Mouse (Mus musculus) ZHBTc4 (cell line): ENCODE measurements around the gene Mgat3.

Experiments used
- DNase-seq: peaks from one replicate; pipeline ENCODE4 v3.0.0-alpha.2; 2011; ENCODE audit warnings: low read depth, low spot score

Mgat3 gene

DNA sequence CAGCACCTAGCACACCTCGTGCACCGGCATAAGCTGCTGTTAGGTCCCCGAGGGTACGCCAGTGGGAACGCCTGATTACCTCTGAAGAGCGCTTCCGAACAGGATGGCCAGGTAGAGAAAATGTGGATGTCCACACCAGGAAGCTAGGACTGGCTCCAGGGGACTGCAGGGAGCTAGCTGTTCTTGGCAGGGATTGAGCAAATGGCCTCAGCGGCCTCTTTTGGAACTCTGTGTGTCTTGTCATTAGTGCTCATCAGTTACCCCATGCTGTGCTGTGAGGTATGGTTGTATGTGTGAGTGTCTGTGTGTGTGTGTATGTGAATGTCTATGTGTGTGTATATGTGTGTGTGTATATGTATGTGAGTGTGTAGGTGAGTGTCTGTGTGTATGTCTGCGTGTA is 1.8 kb downstream of the Mgat3 start:
- DNase-seq, result no peak

DNA sequence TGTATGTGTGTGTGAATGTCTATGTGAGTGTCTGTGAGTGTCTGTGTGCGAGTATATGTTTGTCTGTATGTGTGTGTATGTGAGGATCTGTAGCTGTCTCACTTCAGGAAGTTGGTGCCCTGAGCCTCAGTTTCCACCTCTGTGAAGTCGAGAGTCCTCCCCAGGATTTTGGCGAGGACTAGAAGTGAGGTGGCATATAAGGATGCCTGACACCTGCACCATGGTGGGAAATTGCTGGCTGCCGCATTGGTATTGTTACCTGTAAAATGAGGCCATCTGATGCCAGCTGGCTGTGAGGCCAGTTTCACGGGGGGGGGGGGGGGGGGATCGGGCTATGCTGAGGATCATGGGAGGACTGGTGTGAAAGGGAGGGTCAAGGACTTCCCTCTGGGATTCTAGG is 2.2 kb downstream of the Mgat3 start:
- no peak for DNase-seq

DNA sequence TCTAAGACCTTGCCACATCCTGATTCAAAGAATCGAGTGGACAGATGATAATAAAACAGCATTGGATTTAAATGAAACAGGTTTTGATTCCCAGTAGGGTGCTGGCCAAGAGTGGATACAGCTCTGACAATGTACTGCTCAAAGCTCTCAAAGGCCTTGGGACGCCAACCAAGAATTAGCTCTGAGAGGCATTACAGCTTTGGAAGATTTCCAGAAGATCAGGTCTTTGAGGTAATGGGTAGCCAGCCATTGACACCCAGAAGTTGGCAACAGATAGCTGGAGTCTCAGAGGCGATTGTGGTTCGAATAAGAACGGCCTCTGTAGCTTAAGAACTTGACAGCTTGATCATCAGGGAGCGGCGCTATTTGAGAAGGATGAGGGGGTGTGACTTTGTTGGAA is 8.0 kb downstream of the Mgat3 start:
- DNase-seq, result no peak

- DNase-seq, result no peak
Observed at GRCm38 (mm10) chr15:80182072-80182700, 8.7 kb downstream of the Mgat3 start.

DNA sequence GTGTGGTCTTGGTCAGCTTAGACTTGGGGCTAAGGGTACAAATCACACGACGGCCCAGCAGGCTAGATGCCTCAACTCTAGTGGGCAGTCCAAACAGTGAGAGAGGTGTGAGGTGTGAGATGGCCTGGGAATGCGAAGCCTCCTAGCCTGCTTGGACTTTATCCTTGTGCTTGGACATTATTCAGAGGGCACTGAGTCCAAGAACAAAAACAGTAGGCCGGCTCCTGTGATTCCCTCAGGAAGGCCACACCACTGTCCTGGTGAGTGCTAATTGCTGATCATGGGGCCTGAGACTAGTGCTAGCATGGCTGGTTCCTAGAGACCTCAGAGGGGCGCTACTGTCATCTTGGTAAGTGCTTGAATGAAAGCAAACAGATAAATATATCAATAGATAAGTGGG is 15.4 kb downstream of the Mgat3 start:
- DNase-seq, result no peak

DNA sequence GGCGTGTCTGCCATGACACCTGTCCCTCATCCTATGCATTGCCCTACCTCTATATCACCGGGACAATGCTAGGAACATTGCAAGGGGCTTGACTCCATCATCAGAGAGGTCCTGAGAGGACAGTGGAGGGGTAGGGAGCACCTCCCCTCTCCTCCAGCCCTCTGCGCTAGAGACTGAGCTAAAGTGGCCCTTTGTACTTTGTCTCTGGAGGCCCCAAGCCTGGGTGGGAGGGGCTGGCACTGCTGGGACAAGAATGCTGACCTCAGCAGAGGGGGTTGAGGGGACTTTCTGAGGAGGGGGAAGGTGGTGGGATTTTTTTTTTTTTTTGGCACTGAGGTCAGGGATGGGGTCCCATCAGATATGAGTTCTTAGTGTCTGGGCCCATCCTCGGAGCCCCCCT is 16.6 kb downstream of the Mgat3 start:
- no peak for DNase-seq

DNA sequence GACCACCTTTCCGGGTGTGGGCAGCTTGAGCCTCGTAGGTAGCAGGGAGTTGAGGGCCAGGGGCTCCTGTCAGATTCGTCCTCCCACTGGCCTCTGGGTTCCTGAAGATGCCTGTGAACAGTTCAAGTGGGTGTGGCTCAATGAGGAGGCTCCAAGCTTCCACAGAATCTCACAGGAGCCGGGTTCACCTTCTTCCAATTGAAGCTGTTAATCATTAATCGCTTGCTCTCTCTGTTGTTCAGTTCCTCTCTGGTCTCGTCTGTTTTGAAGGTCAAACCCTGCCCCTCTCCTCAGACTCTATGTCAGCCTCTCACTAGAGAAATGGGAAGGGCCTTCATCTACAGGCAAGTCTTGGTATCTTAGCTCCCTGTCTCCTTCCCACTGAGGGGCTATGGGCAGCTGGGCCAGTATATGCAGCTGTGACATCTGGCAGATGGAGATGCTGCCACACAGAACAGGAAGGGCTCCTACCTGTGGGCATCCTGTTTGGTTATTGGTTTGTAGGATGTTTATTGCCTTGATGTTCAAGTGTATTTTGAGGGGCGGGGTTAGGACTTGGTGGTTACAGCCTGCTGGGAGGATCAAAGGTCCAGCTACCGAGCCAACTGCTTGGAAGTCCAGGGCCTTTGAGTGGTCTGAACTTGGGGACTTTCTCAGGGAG is 18.2 kb downstream of the Mgat3 start:
- DNase-seq, result peak; percentile 87

DNA sequence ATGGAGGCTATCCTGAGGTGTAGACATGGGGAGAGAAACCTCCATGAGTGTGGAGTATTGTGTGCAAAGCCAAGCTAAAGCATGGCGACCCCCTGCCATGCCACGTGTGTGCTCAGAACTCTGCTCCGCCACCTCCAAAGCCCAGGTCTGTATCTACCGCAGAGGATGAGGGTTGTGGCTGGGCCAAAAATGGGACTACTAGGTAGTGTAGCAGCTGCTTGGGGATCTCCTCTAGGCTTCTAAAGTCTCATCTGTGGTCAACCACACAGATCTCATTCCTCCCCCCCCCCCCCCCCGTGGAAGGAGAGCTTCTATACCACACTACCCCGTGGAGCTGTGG is 18.7 kb downstream of the Mgat3 start:
- DNase-seq, result no peak

DNA sequence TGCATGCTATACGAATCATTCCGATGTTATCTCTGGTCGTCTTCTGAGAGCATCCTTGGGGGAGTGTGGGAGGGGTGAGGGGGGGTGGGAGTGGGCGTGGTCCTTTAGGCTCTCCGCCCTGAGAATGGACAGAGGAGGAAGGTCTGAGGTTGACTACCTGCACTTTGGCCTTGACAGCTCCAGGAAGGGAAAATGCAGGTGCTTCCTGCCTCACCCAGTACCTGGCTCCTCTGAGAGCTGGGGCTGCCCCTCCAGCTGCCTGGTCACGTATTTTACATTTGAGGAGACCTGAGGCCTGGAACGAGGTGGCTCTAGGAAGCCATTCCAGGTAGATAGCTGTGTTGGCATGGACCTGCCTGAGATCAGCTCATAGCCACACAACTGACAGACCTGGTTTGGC is 19.3 kb downstream of the Mgat3 start:
- DNase-seq, result no peak

DNA sequence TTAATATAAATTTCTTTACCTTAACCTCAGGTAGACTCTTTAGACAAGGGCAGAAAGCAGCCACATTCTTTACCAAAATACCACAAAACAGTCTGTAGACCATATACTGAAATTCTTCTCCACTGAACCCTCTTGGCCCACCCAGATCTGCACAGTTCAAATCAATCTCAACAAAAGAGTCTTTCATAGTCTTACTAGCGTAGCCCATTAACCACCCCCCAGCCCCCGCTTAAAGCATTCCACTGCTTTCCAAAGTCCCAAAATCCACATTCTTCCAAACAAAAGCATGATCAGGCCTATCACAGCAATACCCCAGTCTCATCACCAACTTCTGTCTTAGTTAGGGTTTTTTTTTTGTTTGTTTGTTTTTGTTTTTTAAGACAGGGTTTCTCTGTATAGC is 26.0 kb downstream of the Mgat3 start:
- DNase-seq, result peak; percentile 52

DNA sequence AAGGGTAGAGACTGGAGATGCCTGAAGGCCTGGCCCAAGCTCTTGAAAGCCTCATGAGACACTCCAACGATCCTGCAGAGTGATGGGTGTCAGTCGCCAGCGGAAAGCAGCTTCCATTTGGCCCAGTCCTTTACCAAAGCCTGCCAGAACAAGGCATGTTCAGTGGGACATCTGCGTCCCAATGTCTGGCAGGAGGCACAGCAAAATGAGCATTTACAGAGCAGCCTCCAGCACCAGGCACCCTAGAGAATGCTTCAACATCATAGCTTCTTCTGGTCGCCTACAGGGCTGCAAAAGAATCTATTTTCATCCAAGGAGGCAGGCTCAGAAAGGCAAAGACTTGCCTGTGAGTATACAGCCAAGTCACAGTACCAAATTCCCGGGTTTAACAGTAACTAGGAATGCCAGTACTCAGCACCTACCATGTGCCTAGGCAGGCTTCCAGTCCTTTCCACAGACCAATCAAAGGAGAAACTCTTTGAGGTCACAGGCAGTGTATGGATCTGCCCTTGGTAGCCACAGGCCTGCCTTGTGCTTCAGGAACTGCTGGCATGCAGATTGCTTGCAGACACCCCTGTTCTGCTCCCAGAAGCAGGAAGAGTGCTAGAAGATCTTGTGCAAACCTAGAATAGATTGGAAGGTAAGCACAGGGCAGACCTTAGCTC is 28.7 kb downstream of the Mgat3 start:
- no peak for DNase-seq

DNA sequence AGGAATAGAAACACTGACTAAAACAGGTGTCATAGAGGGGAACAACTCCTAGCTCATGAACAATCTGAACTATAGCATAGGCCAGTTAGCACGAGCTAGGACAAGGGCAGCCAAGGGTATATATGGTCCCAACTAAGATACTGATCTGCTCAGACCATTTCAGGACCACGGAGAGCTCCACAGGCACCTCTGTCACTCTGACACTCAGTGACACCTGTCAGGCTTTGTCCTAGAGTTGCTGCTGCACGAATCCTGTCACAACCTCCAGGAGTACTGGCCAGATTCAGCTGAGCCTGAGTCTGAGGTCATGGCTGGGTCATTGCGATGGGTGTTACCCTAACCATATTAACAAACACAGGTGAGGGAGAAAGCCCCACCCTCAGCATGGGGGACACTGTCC is 29.9 kb downstream of the Mgat3 start:
- peak; percentile 72 for DNase-seq

DNA sequence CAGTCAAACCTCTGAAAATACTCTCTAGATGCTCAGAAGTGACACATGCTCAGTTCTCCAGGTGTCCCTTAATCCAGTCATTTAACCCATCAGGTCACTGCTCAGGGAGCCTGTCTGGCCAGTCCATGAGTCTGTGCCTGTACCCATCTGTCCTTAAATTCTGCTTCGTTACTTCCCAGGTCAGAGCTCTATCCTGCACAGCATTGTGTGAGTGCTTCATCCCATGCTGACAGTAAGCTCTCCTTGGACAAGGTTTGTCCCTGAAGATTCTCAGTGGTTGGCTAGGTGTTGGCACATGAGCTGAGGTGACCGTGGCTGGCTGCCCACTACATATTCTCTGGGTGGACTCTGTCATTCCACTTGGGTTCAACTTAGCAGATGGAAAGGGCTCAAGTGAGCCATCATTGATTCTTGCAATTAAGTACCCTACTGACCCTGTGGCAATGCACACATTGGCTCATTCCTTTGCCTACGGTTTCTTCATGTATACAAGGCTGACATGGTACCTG is 32.6 kb downstream of the Mgat3 start:
- DNase-seq, result no peak

DNA sequence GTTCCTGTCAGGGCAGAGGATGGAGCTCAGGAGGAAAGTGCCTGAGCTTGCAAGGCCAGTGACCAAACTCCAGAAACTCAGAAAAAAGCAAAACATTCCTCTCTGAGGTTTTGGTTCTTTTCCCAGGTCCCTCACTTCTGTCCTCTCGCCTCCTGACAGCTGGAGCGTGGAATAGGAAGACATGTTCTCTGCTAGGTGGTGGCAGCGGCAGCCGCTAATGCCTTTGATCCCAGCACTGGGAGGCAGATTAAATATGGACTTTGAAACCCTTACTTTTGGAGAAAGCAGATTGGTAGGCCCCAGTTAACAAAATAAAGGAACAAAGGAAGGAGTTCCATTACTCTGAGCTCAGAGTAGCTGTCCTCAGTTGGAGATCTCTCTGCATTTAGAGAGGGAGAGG is 34.9 kb downstream of the Mgat3 start:
- DNase-seq, result peak; percentile 35

GRCm38 (mm10) chr15:80213688-80214087 is 40.2 kb downstream of the Mgat3 start:
- DNase-seq, result no peak

GRCm38 (mm10) chr15:80215716-80216479 is 42.4 kb downstream of the Mgat3 start:
- peak; percentile 74 for DNase-seq

DNA sequence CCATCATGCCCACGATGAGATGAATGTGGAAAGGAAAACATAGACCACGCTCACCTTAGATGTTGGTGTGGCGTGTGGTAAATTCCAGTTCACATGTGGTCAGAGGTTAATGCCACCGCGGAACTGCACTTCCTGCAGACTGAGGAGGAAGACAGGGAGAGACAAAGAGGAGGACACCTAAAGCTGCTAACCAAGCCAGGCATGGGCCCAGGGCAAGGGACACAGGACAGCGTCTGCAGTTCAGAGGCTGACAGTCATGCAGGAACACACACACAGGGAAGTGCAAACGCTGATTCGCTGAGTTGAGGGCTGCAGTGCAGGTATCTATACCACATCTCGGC is 42.9 kb downstream of the Mgat3 start:
- no peak for DNase-seq

DNA sequence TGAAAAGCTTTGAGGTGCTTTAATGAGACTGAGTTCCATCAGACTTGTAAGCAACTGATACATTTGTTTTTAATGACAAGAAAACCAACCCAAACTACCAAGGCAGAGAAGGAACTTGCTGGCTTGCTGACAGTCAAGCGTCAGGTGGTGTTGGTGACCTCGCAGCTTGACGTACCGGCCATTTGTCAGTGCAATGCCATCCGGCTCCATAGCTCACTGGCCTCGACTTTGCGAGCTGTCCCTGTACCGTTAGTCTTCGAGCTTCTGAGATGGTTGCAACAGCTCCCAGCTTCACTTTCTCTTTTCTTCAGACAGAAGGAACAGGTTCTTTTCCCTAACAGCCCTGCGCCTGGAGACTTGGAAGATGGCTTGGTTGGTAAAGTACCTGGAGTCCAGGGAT is 44.0 kb downstream of the Mgat3 start:
- DNase-seq, result no peak

DNA sequence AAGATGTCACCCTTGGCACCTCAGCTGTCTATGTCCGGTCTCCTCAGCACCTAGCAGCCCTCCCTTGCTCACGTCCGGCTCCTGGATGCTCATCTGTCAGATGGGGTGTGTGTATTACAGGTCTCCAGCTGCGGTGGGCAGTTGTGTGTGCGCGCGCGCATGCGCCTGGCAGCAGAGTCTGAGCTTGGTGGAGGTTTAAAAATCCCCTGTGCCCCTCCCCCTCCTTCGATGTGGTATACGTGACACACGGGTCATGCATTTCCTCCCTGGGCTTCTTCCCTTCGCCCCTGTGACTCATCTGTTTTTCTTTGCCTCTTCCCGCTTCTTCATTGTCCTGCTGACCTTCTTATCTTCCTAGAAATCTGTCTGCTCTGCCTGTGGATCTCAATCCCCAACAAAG is 45.7 kb downstream of the Mgat3 start:
- peak; percentile 90 for DNase-seq

- peak; percentile 86 for DNase-seq
Observed at GRCm38 (mm10) chr15:80219705-80220657, 46.5 kb downstream of the Mgat3 start.

GRCm38 (mm10) chr15:80221031-80221430 is 47.5 kb downstream of the Mgat3 start:
- peak; percentile 69 for DNase-seq
